In genomic region chrX:153359331-153360215, GRCm38 (mm10) we compare ENCODE assay signal across 8 mouse cellular contexts.
DNase-seq lines count a peak whose midpoint lies in the region; ATAC-seq and TF ChIP-seq lines count a peak whose summit lies in the region.

No protein-coding gene starts in this region.

- H3K79me2 ChIP-seq in myocyte (ENCODE audit: control insufficient read depth, insufficient read depth) = no peaks in the 10 kb centered on the region

- peak overlapping the region; percentile 40 for H3K4me3 ChIP-seq in embryonic facial prominence, embryonic 12.5 days
- peak overlapping the region; percentile 60 for H3K4me3 ChIP-seq in heart, embryonic 10.5 days
- H3K4me3 ChIP-seq in liver, embryonic 13.5 days (replicated peaks) = peak overlapping the region; percentile 52
- H3K4me3 ChIP-seq in myocyte = peak overlapping the region; percentile 6

- no peak overlapping the region for H3K27ac ChIP-seq in embryonic facial prominence, embryonic 12.5 days
- H3K27ac ChIP-seq in heart, embryonic 10.5 days = peak overlapping the region; percentile 67
- no peak overlapping the region for H3K27ac ChIP-seq in liver, embryonic 13.5 days

- H3K9me3 ChIP-seq in embryonic facial prominence, embryonic 12.5 days = no peaks in the 10 kb centered on the region
- no peaks in the 10 kb centered on the region for H3K9me3 ChIP-seq in heart, embryonic 10.5 days
- H3K9me3 ChIP-seq in liver, embryonic 13.5 days (replicated peaks) = no peaks in the 10 kb centered on the region

- H3K36me3 ChIP-seq in embryonic facial prominence, embryonic 12.5 days = no peaks in the 10 kb centered on the region
- no peaks in the 10 kb centered on the region for H3K36me3 ChIP-seq in heart, embryonic 10.5 days
- H3K36me3 ChIP-seq in liver, embryonic 13.5 days = no peaks in the 10 kb centered on the region
- H3K36me3 ChIP-seq in myocyte (ENCODE audit: control insufficient read depth, insufficient read depth) = no peaks in the 10 kb centered on the region

- no peak for TF ChIP-seq POLR2A in myocyte (IDR thresholded peaks at IDR 0.05; ENCODE audit: insufficient read length, low read depth)

- H3K27me3 ChIP-seq in embryonic facial prominence, embryonic 12.5 days = peaks cover 12% of the 10 kb centered on the region; the same call in 1 of the 2 replicates
- peaks cover 20% of the 10 kb centered on the region; the same call in 1 of the 2 replicates for H3K27me3 ChIP-seq in heart, embryonic 10.5 days (ENCODE audit: insufficient read depth, poor library complexity, severe bottlenecking)
- H3K27me3 ChIP-seq in liver, embryonic 13.5 days = peaks cover 4% of the 10 kb centered on the region; the same call in 1 of the 2 replicates
- H3K27me3 ChIP-seq in myocyte (ENCODE audit: control insufficient read depth, insufficient read depth, insufficient read length) = no peaks in the 10 kb centered on the region

- ATAC-seq in embryonic facial prominence, embryonic 12.5 days (ENCODE audit: insufficient number of reproducible peaks, insufficient read depth, low FRiP score, low TSS enrichment) = no peak
- peak; percentile 96 for ATAC-seq in liver, embryonic 13.5 days (ENCODE audit: low read depth)

- DNase-seq in layer of hippocampus, adult 11-12 months (ENCODE audit: low spot score) = peak; percentile 6
- DNase-seq in layer of hippocampus, adult 9-10 months (ENCODE audit: low spot score) = no peak
- DNase-seq in heart, embryonic 10.5 days (ENCODE audit: low spot score) = peak; percentile 75
- DNase-seq in kidney, adult 9 months = peak; percentile 5
- DNase-seq in liver, embryonic 13.5 days = peak; percentile 11
- DNase-seq in spleen, postnatal 4 days (ENCODE audit: low spot score in 2 of 2) = peak; percentile 39 to 71

- no peaks in the 10 kb centered on the region for H3K4me1 ChIP-seq in embryonic facial prominence, embryonic 12.5 days
- 0 out of 2 replicates have a peak, but pooled peaks cover 3% of the 10 kb centered on the region for H3K4me1 ChIP-seq in heart, embryonic 10.5 days
- peaks cover 10% of the 10 kb centered on the region; the same call in 1 of the 2 replicates for H3K4me1 ChIP-seq in liver, embryonic 13.5 days (replicated peaks)

- H3ac ChIP-seq in myocyte (ENCODE audit: control insufficient read depth, insufficient read length) = no peak overlapping the region

- H3K9ac ChIP-seq in embryonic facial prominence, embryonic 12.5 days = peak overlapping the region; percentile 33
- H3K9ac ChIP-seq in liver, embryonic 13.5 days = no peak overlapping the region

- peak overlapping the region; percentile 70 for H3K4me2 ChIP-seq in embryonic facial prominence, embryonic 12.5 days (replicated peaks)
- H3K4me2 ChIP-seq in liver, embryonic 13.5 days = peak overlapping the region; percentile 70
- H3K4me2 ChIP-seq in myocyte (ENCODE audit: low read depth) = peak overlapping the region; percentile 67

- 19% methylated on average over 41 of the region's 43 CpGs for WGBS in embryonic facial prominence, embryonic 12.5 days
- 12% methylated on average over 42 of the region's 43 CpGs for WGBS in heart, embryonic 10.5 days
- WGBS in liver, embryonic 13.5 days (ENCODE audit: insufficient replicate concordance) = 15% methylated on average over 43 of the region's 43 CpGs

TF ChIP-seq in myocyte, 11 proteins besides CTCF, POLR2A, EP300 and RAD21:
- TF ChIP-seq TCF12 (IDR thresholded peaks at IDR 0.05; ENCODE audit: insufficient read depth, poor library complexity, severe bottlenecking) (no peak), CEBPB (IDR thresholded peaks at IDR 0.05; ENCODE audit: insufficient read depth, poor library complexity, severe bottlenecking) (no peak), USF1 (IDR thresholded peaks at IDR 0.05; ENCODE audit: low read depth) (no peak), MYOD1 (IDR thresholded peaks at IDR 0.05; ENCODE audit: control insufficient read depth in 1 of 3, insufficient read length in 2 of 3, low read depth in 2 of 3) (no peak), TCF3 (IDR thresholded peaks at IDR 0.05; ENCODE audit: insufficient read length, low read depth) (no peak), MYOG (IDR thresholded peaks at IDR 0.05; ENCODE audit: control insufficient read depth in 1 of 3, insufficient read depth in 1 of 3, insufficient read length in 2 of 3, low read depth in 2 of 3) (no peak), SRF (IDR thresholded peaks at IDR 0.05; ENCODE audit: control insufficient read depth, insufficient read length, low read depth) (no peak), POLR2AphosphoS2 (IDR thresholded peaks at IDR 0.05; ENCODE audit: insufficient read length, low read depth) (no peak), MAX (IDR thresholded peaks at IDR 0.05; ENCODE audit: low read depth) (no peak), E2F4 (IDR thresholded peaks at IDR 0.05; ENCODE audit: insufficient read depth) (no peak), REST (IDR thresholded peaks at IDR 0.05; ENCODE audit: insufficient read depth, insufficient read length) (no peak)

Comparison
In these comparisons a context has a peak if more than half of its experiments do, and no peak if none do; other contexts are left out.
1. H3K4me3 ChIP-seq: peak in every context shown above with its lines; median percentile 60 in heart, embryonic 10.5 days; 52 in liver, embryonic 13.5 days; 40 in embryonic facial prominence, embryonic 12.5 days; 6 in myocyte.